In genomic region chr11:98680023-98680422, GRCm38 (mm10) we compare ENCODE assay signal across 1 mouse cellular context.
TF ChIP-seq lines count a peak whose summit lies in the region.

No protein-coding gene starts in this region.

TF ChIP-seq in ES-E14, 5 proteins besides CTCF, POLR2A, EP300 and RAD21:
- TF ChIP-seq HCFC1 (IDR thresholded peaks at IDR 0.05; ENCODE audit: borderline replicate concordance, insufficient read depth, low read length), result no peak
- TF ChIP-seq MAFK (IDR thresholded peaks at IDR 0.05; ENCODE audit: insufficient read depth, low read depth, low read length), result no peak
- no peak for TF ChIP-seq ZNF384 (IDR thresholded peaks at IDR 0.05; ENCODE audit: low read depth, low read length)
- TF ChIP-seq CHD2 (IDR thresholded peaks at IDR 0.05; ENCODE audit: low read depth, low read length), result no peak
- no peak for TF ChIP-seq ZC3H11A (IDR thresholded peaks at IDR 0.05; ENCODE audit: borderline replicate concordance, low read depth, low read length)
TF ChIP-seq in ES-E14: peak in this region for 0.
